Mouse (Mus musculus): ENCODE data around the gene Zfp799. TPM values are rescaled to one million over a fixed set of nuclear protein-coding genes. Genes with fewer than 3 reads are reported as not detected.

The Zfp799 gene
- polyA plus RNA-seq, 1 experiment from 2014 or later, result 18.8 TPM

DNA sequence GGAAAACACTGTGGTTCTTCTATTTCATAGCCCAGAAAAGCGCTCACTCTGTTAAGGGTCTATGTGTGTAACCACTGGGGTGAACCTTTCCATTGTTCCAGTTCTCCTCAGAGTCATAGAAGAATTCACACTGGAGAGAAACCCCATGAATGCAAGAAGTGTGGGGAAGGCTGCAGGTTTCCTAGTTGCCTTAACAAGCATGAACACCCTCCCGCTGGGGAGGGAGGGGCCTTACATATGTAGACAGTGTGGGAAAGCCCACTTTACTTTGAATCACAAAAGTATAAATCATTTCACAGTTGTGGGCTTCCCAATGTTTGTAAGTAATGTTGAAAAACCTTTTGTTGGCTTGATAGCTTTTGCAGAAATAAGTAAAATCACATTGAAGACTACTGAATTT, 11.3 kb upstream of the Zfp799 start:
- Histone ChIP-seq H3K36me3 (ENCODE audit: control insufficient read depth, insufficient read depth) (no peaks in the 10 kb centered on the region), H3K27ac (ENCODE audit: low read length) (no peak overlapping the region), H3K4me2 (ENCODE audit: low read length) (no peak overlapping the region), H3K9ac (replicated peaks; ENCODE audit: low read depth, low read length) (no peak overlapping the region), H3K4me1 (replicated peaks; ENCODE audit: control insufficient read depth, insufficient read depth, low read length) (no peaks in the 10 kb centered on the region), H3K9me3 (ENCODE audit: control insufficient read depth, low read length) (peaks cover 6% of the 10 kb centered on the region; the same call in 1 of the 2 replicates), H3K27me3 (replicated peaks; ENCODE audit: control insufficient read depth, insufficient read depth, low read length) (no peaks in the 10 kb centered on the region), H3K4me3 (replicated peaks; ENCODE audit: low read length) (no peak overlapping the region)
- ATAC-seq, result no peak
- WGBS, result 68% methylated on average over 2 of the region's 2 CpGs

GRCm38 (mm10) chr17:32839083-32839802, 9.2 kb upstream of the Zfp799 start:
- H3K27me3 ChIP-seq (replicated peaks; ENCODE audit: control insufficient read depth, insufficient read depth, low read length), result no peaks in the 10 kb centered on the region
- H3K4me3 ChIP-seq (replicated peaks; ENCODE audit: low read length), result no peak overlapping the region
- no peak overlapping the region for H3K4me2 ChIP-seq (ENCODE audit: low read length)
- no peak overlapping the region for H3K9ac ChIP-seq (replicated peaks; ENCODE audit: low read depth, low read length)
- no peaks in the 10 kb centered on the region for H3K36me3 ChIP-seq (ENCODE audit: control insufficient read depth, insufficient read depth)
- H3K9me3 ChIP-seq (ENCODE audit: control insufficient read depth, low read length), result peaks cover 6% of the 10 kb centered on the region; the same call in 1 of the 2 replicates
- ATAC-seq, result no peak
- H3K4me1 ChIP-seq (replicated peaks; ENCODE audit: control insufficient read depth, insufficient read depth, low read length), result no peaks in the 10 kb centered on the region
- 40% methylated on average over 15 of the region's 15 CpGs for WGBS
- H3K27ac ChIP-seq (ENCODE audit: low read length), result no peak overlapping the region

- Histone ChIP-seq H3K9me3 (ENCODE audit: control insufficient read depth, low read length) (no peaks in the 10 kb centered on the region), H3K4me2 (ENCODE audit: low read length) (peak overlapping the region; percentile 90), H3K9ac (replicated peaks; ENCODE audit: low read depth, low read length) (peak overlapping the region; percentile 94; the same call in 1 of the 2 replicates), H3K27ac (ENCODE audit: low read length) (no peak overlapping the region), H3K27me3 (replicated peaks; ENCODE audit: control insufficient read depth, insufficient read depth, low read length) (no peaks in the 10 kb centered on the region), H3K4me3 (replicated peaks; ENCODE audit: low read length) (peak overlapping the region; percentile 89), H3K4me1 (replicated peaks; ENCODE audit: control insufficient read depth, insufficient read depth, low read length) (peaks cover 7% of the 10 kb centered on the region), H3K36me3 (ENCODE audit: control insufficient read depth, insufficient read depth) (peaks cover 4% of the 10 kb centered on the region)
- WGBS, result 30% methylated on average over 3 of the region's 3 CpGs
- ATAC-seq, result no peak
Observed at GRCm38 (mm10) chr17:32830418-32830782, 339 bp upstream of the Zfp799 start.

- H3K36me3 ChIP-seq (ENCODE audit: control insufficient read depth, insufficient read depth), result peaks cover 32% of the 10 kb centered on the region
- no peak overlapping the region for H3K4me2 ChIP-seq (ENCODE audit: low read length)
- 46% methylated on average over 1 of the region's 1 CpGs for WGBS
- H3K27ac ChIP-seq (ENCODE audit: low read length), result no peak overlapping the region
- H3K9ac ChIP-seq (replicated peaks; ENCODE audit: low read depth, low read length), result no peak overlapping the region
- H3K4me1 ChIP-seq (replicated peaks; ENCODE audit: control insufficient read depth, insufficient read depth, low read length), result no peaks in the 10 kb centered on the region
- no peaks in the 10 kb centered on the region for H3K27me3 ChIP-seq (replicated peaks; ENCODE audit: control insufficient read depth, insufficient read depth, low read length)
- no peak overlapping the region for H3K4me3 ChIP-seq (replicated peaks; ENCODE audit: low read length)
- peak; percentile 67; the same call in 1 of the 2 replicates for ATAC-seq
- H3K9me3 ChIP-seq (ENCODE audit: control insufficient read depth, low read length), result no peaks in the 10 kb centered on the region
Observed at GRCm38 (mm10) chr17:32816074-32816784, 13.8 kb downstream of the Zfp799 start.

DNA sequence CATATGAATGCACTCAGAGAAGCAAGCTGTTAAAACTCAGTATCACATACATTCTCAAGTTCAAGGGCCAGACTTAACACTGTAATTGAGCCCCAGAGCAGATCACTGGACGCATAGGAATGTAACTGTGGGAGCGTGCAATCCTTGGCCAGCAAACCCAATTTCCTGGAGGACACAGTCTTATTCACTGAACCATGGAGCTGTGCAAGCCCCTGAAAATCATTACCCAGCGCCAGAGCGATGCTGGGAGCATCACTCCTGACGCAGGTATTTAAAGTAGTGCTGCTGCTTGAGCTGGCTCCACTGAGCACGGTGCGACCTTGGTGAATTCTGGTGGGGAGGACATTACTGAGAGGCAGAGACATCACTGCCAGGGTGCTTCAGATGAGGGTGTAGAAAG, 15.9 kb downstream of the Zfp799 start:
- H3K9ac ChIP-seq (replicated peaks; ENCODE audit: low read depth, low read length), result no peak overlapping the region
- H3K27me3 ChIP-seq (replicated peaks; ENCODE audit: control insufficient read depth, insufficient read depth, low read length), result no peaks in the 10 kb centered on the region
- H3K9me3 ChIP-seq (ENCODE audit: control insufficient read depth, low read length), result no peaks in the 10 kb centered on the region
- no peak overlapping the region for H3K4me3 ChIP-seq (replicated peaks; ENCODE audit: low read length)
- WGBS, result 86% methylated on average over 7 of the region's 7 CpGs
- peaks cover 15% of the 10 kb centered on the region for H3K36me3 ChIP-seq (ENCODE audit: control insufficient read depth, insufficient read depth)
- H3K27ac ChIP-seq (ENCODE audit: low read length), result no peak overlapping the region
- 0 out of 2 replicates have a peak, but pooled peaks cover 2% of the 10 kb centered on the region for H3K4me1 ChIP-seq (replicated peaks; ENCODE audit: control insufficient read depth, insufficient read depth, low read length)
- no peak for ATAC-seq
- no peak overlapping the region for H3K4me2 ChIP-seq (ENCODE audit: low read length)

DNA sequence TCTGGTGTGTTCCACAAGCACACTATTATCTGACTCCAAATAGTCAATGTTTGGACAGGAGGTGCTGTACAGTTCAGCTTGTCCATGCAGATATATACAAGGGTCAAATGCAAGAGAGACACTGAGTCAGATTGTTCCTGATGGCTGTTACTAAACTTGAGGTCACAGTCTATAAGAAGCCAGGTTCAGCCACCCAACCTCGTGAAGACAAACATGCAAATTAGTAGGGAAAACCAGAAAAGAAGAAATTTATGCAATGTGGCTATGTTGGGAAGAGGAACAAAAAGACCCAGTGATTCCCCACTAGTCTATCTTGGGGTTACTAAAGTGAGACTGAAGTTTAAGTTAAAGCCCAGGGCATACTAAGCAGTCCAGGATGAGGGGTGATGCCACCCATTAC, 19.4 kb downstream of the Zfp799 start:
- H3K4me2 ChIP-seq (ENCODE audit: low read length), result no peak overlapping the region
- no peak for ATAC-seq
- H3K27ac ChIP-seq (ENCODE audit: low read length), result no peak overlapping the region
- no peak overlapping the region for H3K4me3 ChIP-seq (replicated peaks; ENCODE audit: low read length)
- 0 out of 2 replicates have a peak, but pooled peaks cover 2% of the 10 kb centered on the region for H3K36me3 ChIP-seq (ENCODE audit: control insufficient read depth, insufficient read depth)
- 25% methylated on average over 1 of the region's 1 CpGs for WGBS
- peaks cover 18% of the 10 kb centered on the region for H3K4me1 ChIP-seq (replicated peaks; ENCODE audit: control insufficient read depth, insufficient read depth, low read length)
- no peaks in the 10 kb centered on the region for H3K27me3 ChIP-seq (replicated peaks; ENCODE audit: control insufficient read depth, insufficient read depth, low read length)
- H3K9me3 ChIP-seq (ENCODE audit: control insufficient read depth, low read length), result no peaks in the 10 kb centered on the region
- no peak overlapping the region for H3K9ac ChIP-seq (replicated peaks; ENCODE audit: low read depth, low read length)

DNA sequence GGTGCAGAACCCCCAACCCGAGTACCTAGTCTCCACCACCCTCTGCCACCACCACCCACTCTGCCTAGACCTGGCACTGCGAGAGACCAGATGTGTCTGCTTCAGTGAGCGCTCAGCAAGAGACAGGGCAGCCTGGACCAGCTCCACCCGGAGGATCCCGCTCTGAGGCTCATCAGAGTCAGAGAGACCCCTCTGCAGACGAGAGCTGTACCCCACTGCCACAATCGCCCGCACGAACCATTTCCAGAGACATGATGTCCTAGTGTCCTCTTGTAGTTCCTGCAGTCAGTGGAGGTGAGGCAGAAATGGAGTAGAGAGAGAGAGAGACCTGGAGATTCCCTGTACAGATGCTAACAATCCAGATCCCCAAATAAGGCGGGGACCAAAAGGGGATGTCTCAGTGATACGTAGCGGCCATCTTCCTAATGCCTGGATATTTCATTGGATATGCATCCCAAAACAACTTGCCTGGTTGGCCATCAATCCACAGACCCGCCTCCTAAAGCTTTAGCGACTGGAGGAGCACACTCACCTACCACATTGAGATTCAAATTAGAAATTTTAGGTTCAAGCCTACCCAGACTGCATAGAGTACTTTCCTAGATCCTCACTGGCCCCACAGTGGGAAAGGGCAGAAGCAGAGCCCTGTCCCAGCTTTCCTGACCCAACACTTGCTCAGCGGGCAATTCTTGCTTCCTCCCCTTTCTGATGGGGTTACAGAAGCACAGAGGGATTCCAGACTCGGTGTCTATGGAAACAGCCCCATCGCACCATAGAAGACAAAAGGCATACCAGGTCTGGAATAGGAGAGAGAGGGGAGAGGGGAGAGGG, 20.3 kb downstream of the Zfp799 start, which contains the start of gene Zfp811:
Zfp811 (minus strand) TSS at position 388 of the 831 bp plus-strand sequence.
- Histone ChIP-seq H3K4me3 (replicated peaks; ENCODE audit: low read length) (peak within 1 kb of the TSS; percentile 50), H3K27me3 (replicated peaks; ENCODE audit: control insufficient read depth, insufficient read depth, low read length) (no peaks in the 10 kb centered on the region), H3K27ac (ENCODE audit: low read length) (peak within 1 kb of the TSS; percentile 60), H3K9me3 (ENCODE audit: control insufficient read depth, low read length) (no peaks in the 10 kb centered on the region), H3K9ac (replicated peaks; ENCODE audit: low read depth, low read length) (peak within 1 kb of the TSS; percentile 63), H3K4me1 (replicated peaks; ENCODE audit: control insufficient read depth, insufficient read depth, low read length) (peaks cover 18% of the 10 kb centered on the region), H3K36me3 (ENCODE audit: control insufficient read depth, insufficient read depth) (no peaks in the 10 kb centered on the region), H3K4me2 (ENCODE audit: low read length) (peak within 1 kb of the TSS; percentile 56)
- 1% methylated on average over 17 of the region's 17 CpGs for WGBS
- peak; percentile 94 for ATAC-seq

DNA sequence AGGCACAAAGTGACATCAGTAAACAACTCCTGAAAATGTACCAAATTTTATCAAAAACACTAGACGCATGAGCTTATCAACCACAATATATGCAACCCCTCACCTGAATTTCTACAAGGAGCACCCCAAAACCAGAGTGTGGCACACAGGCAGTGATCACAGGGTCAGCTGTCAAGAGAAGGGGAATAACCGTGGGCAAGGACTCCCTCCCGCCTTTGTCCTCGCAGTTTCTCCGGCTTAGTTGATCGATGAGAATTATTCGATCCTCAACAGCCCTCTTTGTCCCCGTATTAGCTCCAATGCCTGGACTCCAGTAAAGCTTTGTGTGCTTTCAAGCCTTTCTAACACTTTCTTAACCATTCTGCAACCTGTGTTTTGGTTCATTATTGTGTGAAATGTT, 21.1 kb downstream of the Zfp799 start:
- WGBS, result 2% methylated on average over 8 of the region's 8 CpGs
- H3K36me3 ChIP-seq (ENCODE audit: control insufficient read depth, insufficient read depth), result no peaks in the 10 kb centered on the region
- H3K9ac ChIP-seq (replicated peaks; ENCODE audit: low read depth, low read length), result peak overlapping the region; percentile 63
- H3K27me3 ChIP-seq (replicated peaks; ENCODE audit: control insufficient read depth, insufficient read depth, low read length), result no peaks in the 10 kb centered on the region
- H3K9me3 ChIP-seq (ENCODE audit: control insufficient read depth, low read length), result no peaks in the 10 kb centered on the region
- no peak for ATAC-seq
- H3K4me2 ChIP-seq (ENCODE audit: low read length), result peak overlapping the region; percentile 56
- peak overlapping the region; percentile 60 for H3K27ac ChIP-seq (ENCODE audit: low read length)
- H3K4me1 ChIP-seq (replicated peaks; ENCODE audit: control insufficient read depth, insufficient read depth, low read length), result peaks cover 18% of the 10 kb centered on the region
- H3K4me3 ChIP-seq (replicated peaks; ENCODE audit: low read length), result peak overlapping the region; percentile 50

DNA sequence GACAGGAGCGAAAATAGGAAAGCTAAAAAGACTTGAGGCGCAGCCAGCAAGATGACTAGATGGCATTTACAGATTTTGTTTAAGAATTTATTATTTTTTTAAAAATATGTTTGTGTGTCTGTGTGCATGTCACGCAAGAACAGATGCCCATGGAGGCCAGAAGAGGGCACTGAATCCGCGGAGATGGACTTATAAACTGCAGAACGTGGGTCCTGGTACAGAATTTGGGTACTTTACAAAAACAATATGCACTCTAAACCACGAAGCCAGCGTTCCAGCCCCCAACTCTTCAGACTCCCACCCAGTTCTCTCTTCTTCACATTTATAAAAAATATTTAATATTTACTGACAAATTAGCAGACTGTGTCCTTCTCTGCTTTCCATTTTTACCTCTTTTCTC, 40.8 kb downstream of the Zfp799 start:
- Histone ChIP-seq H3K4me3 (replicated peaks; ENCODE audit: low read length) (no peak overlapping the region), H3K4me2 (ENCODE audit: low read length) (no peak overlapping the region), H3K9me3 (ENCODE audit: control insufficient read depth, low read length) (no peaks in the 10 kb centered on the region), H3K9ac (replicated peaks; ENCODE audit: low read depth, low read length) (no peak overlapping the region), H3K27ac (ENCODE audit: low read length) (no peak overlapping the region), H3K36me3 (ENCODE audit: control insufficient read depth, insufficient read depth) (peaks cover 3% of the 10 kb centered on the region; the same call in 1 of the 2 replicates), H3K4me1 (replicated peaks; ENCODE audit: control insufficient read depth, insufficient read depth, low read length) (peaks cover 26% of the 10 kb centered on the region), H3K27me3 (replicated peaks; ENCODE audit: control insufficient read depth, insufficient read depth, low read length) (no peaks in the 10 kb centered on the region)
- WGBS, result 76% methylated on average over 8 of the region's 8 CpGs
- no peak for ATAC-seq

Measured in forebrain, embryonic 16.5 days (tissue).